Mouse (Mus musculus) layer of hippocampus, adult 9-10 months (tissue): ENCODE data around the gene Ankfn1.

Experiments
- DNase-seq: peaks from one replicate; pipeline ENCODE4 v3.0.0; 2022; ENCODE audit warnings: low spot score

Gene Ankfn1

GRCm38 (mm10) chr11:89579111-89579510, 198.3 kb downstream of the Ankfn1 start:
- DNase-seq: no peak

GRCm38 (mm10) chr11:89574269-89574838, 203.1 kb downstream of the Ankfn1 start:
- no peak for DNase-seq

- DNase-seq: no peak
These were observed 207.9 kb downstream of the Ankfn1 start for GRCm38 (mm10) chr11:89569391-89570145.

GRCm38 (mm10) chr11:89568246-89568645, 209.2 kb downstream of the Ankfn1 start:
- no peak for DNase-seq

GRCm38 (mm10) chr11:89551441-89551840, 226.0 kb downstream of the Ankfn1 start:
- no peak for DNase-seq

- no peak for DNase-seq
These were observed 226.5 kb downstream of the Ankfn1 start for GRCm38 (mm10) chr11:89550921-89551320.

GRCm38 (mm10) chr11:89548786-89549185, 228.7 kb downstream of the Ankfn1 start:
- no peak for DNase-seq

- DNase-seq: peak; percentile 13
These were observed 231.3 kb downstream of the Ankfn1 start for GRCm38 (mm10) chr11:89546164-89546563.

- DNase-seq: no peak
These were observed 232.3 kb downstream of the Ankfn1 start for GRCm38 (mm10) chr11:89544856-89545817.

GRCm38 (mm10) chr11:89538376-89538775, 239.1 kb downstream of the Ankfn1 start:
- DNase-seq: no peak

- DNase-seq: no peak
These were observed 249.5 kb downstream of the Ankfn1 start for GRCm38 (mm10) chr11:89527800-89528430.

- DNase-seq: no peak
These were observed 262.0 kb downstream of the Ankfn1 start for GRCm38 (mm10) chr11:89515501-89515901.

GRCm38 (mm10) chr11:89508675-89509324, 268.7 kb downstream of the Ankfn1 start:
- DNase-seq: no peak

GRCm38 (mm10) chr11:89506595-89507245, 270.7 kb downstream of the Ankfn1 start:
- DNase-seq: no peak

- DNase-seq: no peak
These were observed 272.4 kb downstream of the Ankfn1 start for GRCm38 (mm10) chr11:89505046-89505445.

GRCm38 (mm10) chr11:89501796-89502195, 275.7 kb downstream of the Ankfn1 start:
- no peak for DNase-seq

GRCm38 (mm10) chr11:89500961-89501360, 276.5 kb downstream of the Ankfn1 start:
- no peak for DNase-seq

GRCm38 (mm10) chr11:89481084-89481483, 296.4 kb downstream of the Ankfn1 start:
- DNase-seq: no peak

- DNase-seq: no peak
These were observed 300.5 kb downstream of the Ankfn1 start for GRCm38 (mm10) chr11:89476927-89477326.

GRCm38 (mm10) chr11:89476047-89476446, 301.4 kb downstream of the Ankfn1 start:
- DNase-seq: no peak

- no peak for DNase-seq
These were observed 304.6 kb downstream of the Ankfn1 start for GRCm38 (mm10) chr11:89472871-89473270.
